Mouse (Mus musculus) hindbrain, postnatal 0 days (tissue): ENCODE data around the gene Pwwp2b. TPM values are rescaled to one million over a fixed set of nuclear protein-coding genes. Genes with fewer than 3 reads are reported as not detected.
A peak's percentile ranks its signal among the peaks of the same experiment; 100 is the strongest.

Experiments used
- ATAC-seq: fragments of 200-750 bp; cut with Nextera tagmentation; 2 replicates; pipeline ENCODE4 v1.8.0; 2017; ENCODE audit warnings: mild to moderate bottlenecking, moderate TSS enrichment, moderate library complexity
- DNase-seq: peaks from one replicate; pipeline ENCODE4 v3.0.0-alpha.2; 2015; ENCODE audit warnings: low spot score
- H3K27ac ChIP-seq: fragments of 300-500 bp; sonication (generic); 2 replicates; pipeline ENCODE4 v1.5.1; 2014; ENCODE audit warnings: mild to moderate bottlenecking
- H3K27me3 ChIP-seq: fragments of 300-500 bp; sonication (generic); 2 replicates; pipeline ENCODE4 v1.6.1; 2014; ENCODE audit warnings: low read length, mixed read lengths; ENCODE audit not compliant: insufficient read depth
- H3K36me3 ChIP-seq: fragments of 300-500 bp; sonication (generic); 2 replicates; pipeline ENCODE4 v1.6.1; 2014; ENCODE audit warnings: low read length, mixed read lengths; ENCODE audit not compliant: insufficient read depth
- H3K4me1 ChIP-seq: fragments of 300-500 bp; sonication (generic); 2 replicates; pipeline ENCODE4 v1.6.1; 2014; ENCODE audit warnings: antibody characterized with exemption, low read length, mixed read lengths; ENCODE audit not compliant: insufficient read depth
- H3K4me2 ChIP-seq: fragments of 300-500 bp; sonication (generic); 2 replicates; pipeline ENCODE4 v1.6.1; 2014; ENCODE audit warnings: low read depth, mild to moderate bottlenecking, low read length, moderate library complexity, mixed read lengths
- H3K4me3 ChIP-seq: fragments of 300-500 bp; sonication (generic); 2 replicates; pipeline ENCODE4 v1.5.1; 2014; ENCODE audit warnings: low read length
- H3K9ac ChIP-seq: fragments of 300-500 bp; sonication (generic); replicated peaks from 2 replicates; pipeline ENCODE4 v1.6.1; 2014; ENCODE audit warnings: mild to moderate bottlenecking, low read length, moderate library complexity, mixed read lengths
- H3K9me3 ChIP-seq: fragments of 300-500 bp; sonication (generic); 2 replicates; pipeline ENCODE4 v1.6.1; 2016; ENCODE audit warnings: low read length, mixed read lengths
- CTCF ChIP-seq: IDR thresholded peaks from 2 replicates; pipeline ENCODE4 v1.5.1; 2016; ENCODE audit warnings: antibody characterized with exemption, control low read depth, low read depth
- WGBS: fragments of 180-500 bp; shearing (Covaris S2); extraction: QIAGEN DNeasy Blood & Tissue Kit; methylation state at CpG from one replicate; pipeline ENCODE4 v1.1.7; 2014; 5-methylcytosine and 5-hydroxymethylcytosine counted together
- polyA plus RNA-seq: library from polyadenylated mRNA; unstranded; fragments of >200 nt; fragmentation: Nextera tagmentation; extraction: Ambion mirVana; gene quantifications from 2 replicates; pipeline ENCODE4 v1.2.1, GENCODE M21; 2015
- total RNA-seq: library from RNA; depleted of rRNA; stranded (reverse); fragments of >200 nt; gene quantifications from 2 replicates; pipeline ENCODE4 v1.2.3, GENCODE M21; 2014

The Pwwp2b gene
- total and polyA plus RNA-seq, 2 experiments from 2014 or later = 4.8 to 6.6 TPM

GRCm38 (mm10) chr7:139302314-139302713 is 54.0 kb downstream of the Pwwp2b start:
- Histone ChIP-seq H3K27ac (no peak overlapping the region), H3K36me3 (no peaks in the 10 kb centered on the region), H3K27me3 (no peaks in the 10 kb centered on the region), H3K4me2 (no peak overlapping the region), H3K4me3 (no peak overlapping the region), H3K9me3 (no peaks in the 10 kb centered on the region), H3K9ac (no peak overlapping the region), H3K4me1 (no peaks in the 10 kb centered on the region)
- TF ChIP-seq CTCF = no peak
- DNase-seq (no peak), ATAC-seq (no peak)
- WGBS = 62% methylated on average over 5 of the region's 5 CpGs

DNA sequence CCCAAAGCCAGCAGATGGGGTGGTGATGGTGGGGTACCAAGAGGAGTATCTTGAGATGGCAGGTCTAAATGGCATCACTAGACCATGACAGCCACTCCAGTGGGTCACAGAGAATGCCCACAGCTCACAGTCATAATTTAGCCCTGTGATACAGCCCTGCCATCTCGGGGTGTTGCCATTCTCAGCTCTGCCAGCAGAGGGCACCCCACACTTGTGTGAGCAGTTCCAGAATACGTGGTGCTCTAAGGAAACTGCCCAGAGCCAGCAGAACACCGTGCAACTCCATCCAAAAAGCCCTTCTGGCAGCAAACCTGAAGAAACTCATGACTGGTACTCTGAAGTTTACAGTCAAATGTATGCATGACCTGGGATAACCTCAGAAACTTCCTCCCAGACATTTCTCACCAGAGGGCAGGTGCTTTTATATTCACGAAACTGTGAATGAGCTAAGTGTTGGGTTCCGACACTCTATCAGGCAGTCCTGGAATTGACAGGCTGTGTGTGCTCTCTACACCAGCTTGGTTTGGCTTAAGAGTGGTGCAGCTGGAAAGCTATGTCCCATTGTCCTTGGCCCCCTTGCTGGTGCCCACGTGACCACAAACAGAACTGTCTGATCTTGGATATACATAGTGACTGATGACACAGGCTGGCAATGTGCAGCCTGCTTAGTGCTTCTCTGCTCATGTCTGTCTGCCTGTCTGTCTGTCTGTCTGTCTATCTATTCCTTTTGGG is 55.2 kb downstream of the Pwwp2b start:
- 36% methylated on average over 6 of the region's 6 CpGs for WGBS
- Histone ChIP-seq H3K4me1 (no peaks in the 10 kb centered on the region), H3K9ac (no peak overlapping the region), H3K27me3 (no peaks in the 10 kb centered on the region), H3K4me2 (no peak overlapping the region), H3K9me3 (no peaks in the 10 kb centered on the region), H3K27ac (no peak overlapping the region), H3K4me3 (no peak overlapping the region), H3K36me3 (no peaks in the 10 kb centered on the region)
- peak; percentile 96 for TF ChIP-seq CTCF
- ATAC-seq (peak; percentile 68), DNase-seq (peak; percentile 83)

GRCm38 (mm10) chr7:139304322-139304721 is 56.0 kb downstream of the Pwwp2b start:
- no peaks in the 10 kb centered on the region for H3K27me3 ChIP-seq
- no peak overlapping the region for H3K4me2 ChIP-seq
- no peak overlapping the region for H3K27ac ChIP-seq
- WGBS = 50% methylated on average over 5 of the region's 5 CpGs
- DNase-seq = no peak
- no peaks in the 10 kb centered on the region for H3K4me1 ChIP-seq
- no peaks in the 10 kb centered on the region for H3K9me3 ChIP-seq
- no peak for ATAC-seq
- no peak overlapping the region for H3K4me3 ChIP-seq
- TF ChIP-seq CTCF = no peak; the same call in 1 of the 2 replicates
- no peaks in the 10 kb centered on the region for H3K36me3 ChIP-seq
- no peak overlapping the region for H3K9ac ChIP-seq

DNA sequence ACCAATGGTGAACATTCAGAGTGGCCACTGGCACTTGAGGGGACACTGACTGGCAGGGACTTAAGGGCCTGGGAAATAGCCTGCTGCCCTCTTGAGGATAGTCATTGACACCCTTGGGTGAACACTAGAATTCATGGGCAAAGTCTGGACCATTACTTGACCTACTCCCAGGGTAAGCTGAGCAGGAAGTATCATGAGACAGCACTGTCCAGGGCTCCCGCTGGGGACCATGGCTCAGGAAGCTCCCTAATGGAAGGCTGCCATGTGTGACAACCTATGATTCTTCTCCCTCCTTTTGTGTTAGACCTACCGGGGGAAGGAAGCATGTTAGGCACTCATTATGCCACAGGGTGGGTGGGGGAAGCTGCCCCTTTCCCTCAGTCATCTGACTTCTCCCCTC is 58.8 kb downstream of the Pwwp2b start:
- no peak for TF ChIP-seq CTCF
- 0 out of 2 replicates have a peak, but pooled peaks cover 2% of the 10 kb centered on the region for H3K4me1 ChIP-seq
- no peaks in the 10 kb centered on the region for H3K27me3 ChIP-seq
- WGBS = 68% methylated on average over 1 of the region's 2 CpGs
- no peak overlapping the region for H3K4me3 ChIP-seq
- ATAC-seq (no peak), DNase-seq (no peak)
- H3K9me3 ChIP-seq = no peaks in the 10 kb centered on the region
- no peak overlapping the region for H3K4me2 ChIP-seq
- H3K27ac ChIP-seq = no peak overlapping the region
- H3K36me3 ChIP-seq = no peaks in the 10 kb centered on the region
- no peak overlapping the region for H3K9ac ChIP-seq

- 59% methylated on average over 8 of the region's 8 CpGs for WGBS
- DNase-seq = peak; percentile 71
- Histone ChIP-seq H3K27ac (no peak overlapping the region), H3K27me3 (no peaks in the 10 kb centered on the region), H3K9ac (no peak overlapping the region), H3K4me1 (peaks cover 12% of the 10 kb centered on the region; the same call in 1 of the 2 replicates), H3K9me3 (no peaks in the 10 kb centered on the region), H3K36me3 (no peaks in the 10 kb centered on the region), H3K4me3 (no peak overlapping the region), H3K4me2 (no peak overlapping the region)
- peak; percentile 70 for TF ChIP-seq CTCF
- ATAC-seq = 0 out of 2 replicates have a peak, but pooled peaks have one; percentile 44
Observed at GRCm38 (mm10) chr7:139308140-139308895, 60.0 kb downstream of the Pwwp2b start.

DNA sequence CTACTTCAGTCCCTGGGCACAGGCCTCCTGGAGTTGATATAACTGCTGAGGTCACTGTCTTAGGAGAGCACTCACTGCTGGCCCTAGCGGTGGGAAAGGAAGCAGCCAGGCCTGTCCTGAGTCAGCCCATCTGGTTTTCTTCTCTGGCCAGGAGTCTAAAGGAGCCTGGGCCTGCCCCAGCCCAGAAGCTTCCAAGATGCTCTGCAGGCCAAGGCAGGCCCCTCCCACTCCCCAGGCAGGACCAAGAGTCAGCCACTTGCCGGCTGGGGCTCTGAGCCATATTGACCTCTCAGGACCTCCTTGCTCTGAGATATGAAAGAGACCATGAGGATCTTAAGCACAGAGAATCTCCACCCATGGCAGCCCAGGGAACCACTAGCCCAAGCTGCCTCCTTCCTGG is 60.8 kb downstream of the Pwwp2b start:
- Histone ChIP-seq H3K27me3 (no peaks in the 10 kb centered on the region), H3K4me1 (peaks cover 12% of the 10 kb centered on the region; the same call in 1 of the 2 replicates), H3K4me3 (no peak overlapping the region), H3K9ac (no peak overlapping the region), H3K27ac (no peak overlapping the region), H3K4me2 (no peak overlapping the region), H3K9me3 (no peaks in the 10 kb centered on the region), H3K36me3 (no peaks in the 10 kb centered on the region)
- TF ChIP-seq CTCF = peak; percentile 18; the same call in 1 of the 2 replicates
- 35% methylated on average over 2 of the region's 2 CpGs for WGBS
- peak; percentile 20 for DNase-seq
- 0 out of 2 replicates have a peak, but pooled peaks have one; percentile 10 for ATAC-seq
